Mouse (Mus musculus): ENCODE results near the gene Gpat2.

The Gpat2 gene

GRCm38 (mm10) chr2:127444055-127444789 is 19.2 kb downstream of the Gpat2 start, which contains the start of gene Fahd2a:
Gene Fahd2a, minus strand, starts transcription at chr2:127444565.
- DNase-seq (ENCODE audit: low spot score in 2 of 2): peak; percentile 88 to 93

GRCm38 (mm10) chr2:127446847-127447246 is 21.8 kb downstream of the Gpat2 start:
- DNase-seq (ENCODE audit: low spot score in 2 of 2): no peak

- peak in 1 of 2 experiments; percentile 59 for DNase-seq (ENCODE audit: low spot score in 2 of 2)
These were observed 24.7 kb downstream of the Gpat2 start for GRCm38 (mm10) chr2:127449691-127450090.

- DNase-seq (ENCODE audit: low spot score in 2 of 2): no peak
These were observed 26.7 kb downstream of the Gpat2 start for GRCm38 (mm10) chr2:127451748-127452147.

- DNase-seq (ENCODE audit: low spot score in 2 of 2): no peak
These were observed 28.1 kb downstream of the Gpat2 start for GRCm38 (mm10) chr2:127453141-127453540.

GRCm38 (mm10) chr2:127453764-127454163 is 28.8 kb downstream of the Gpat2 start:
- DNase-seq (ENCODE audit: low spot score in 2 of 2): peak; percentile 68 to 88

GRCm38 (mm10) chr2:127459341-127459740 is 34.3 kb downstream of the Gpat2 start:
- DNase-seq (ENCODE audit: low spot score in 2 of 2): no peak

- no peak for DNase-seq (ENCODE audit: low spot score in 2 of 2)
These were observed 36.4 kb downstream of the Gpat2 start for GRCm38 (mm10) chr2:127461351-127461750.

GRCm38 (mm10) chr2:127462314-127462713 is 37.3 kb downstream of the Gpat2 start:
- DNase-seq (ENCODE audit: low spot score in 2 of 2): peak; percentile 38 to 72

- no peak for DNase-seq (ENCODE audit: low spot score in 2 of 2)
These were observed 45.2 kb downstream of the Gpat2 start for GRCm38 (mm10) chr2:127470183-127470582.

- no peak for DNase-seq (ENCODE audit: low spot score in 2 of 2)
These were observed 45.7 kb downstream of the Gpat2 start for GRCm38 (mm10) chr2:127470661-127471060.

GRCm38 (mm10) chr2:127471281-127471680 is 46.3 kb downstream of the Gpat2 start:
- DNase-seq (ENCODE audit: low spot score in 2 of 2): no peak

- DNase-seq (ENCODE audit: low spot score in 2 of 2): no peak
These were observed 47.3 kb downstream of the Gpat2 start for GRCm38 (mm10) chr2:127472279-127472678.

- no peak for DNase-seq (ENCODE audit: low spot score in 2 of 2)
These were observed 54.2 kb downstream of the Gpat2 start for GRCm38 (mm10) chr2:127479210-127479609.

- no peak for DNase-seq (ENCODE audit: low spot score in 2 of 2)
These were observed 54.8 kb downstream of the Gpat2 start for GRCm38 (mm10) chr2:127479763-127480162.

GRCm38 (mm10) chr2:127481841-127482532 is 57.0 kb downstream of the Gpat2 start:
- DNase-seq (ENCODE audit: low spot score in 2 of 2): no peak

GRCm38 (mm10) chr2:127482533-127482911 is 57.5 kb downstream of the Gpat2 start:
- no peak for DNase-seq (ENCODE audit: low spot score in 2 of 2)

GRCm38 (mm10) chr2:127483001-127483400 is 58.0 kb downstream of the Gpat2 start:
- DNase-seq (ENCODE audit: low spot score in 2 of 2): no peak

GRCm38 (mm10) chr2:127484476-127485170 is 59.6 kb downstream of the Gpat2 start:
- DNase-seq (ENCODE audit: low spot score in 2 of 2): peak in 1 of 2 experiments; percentile 23
